Mouse (Mus musculus) hindbrain, embryonic 15.5 days (tissue): Measurements from ENCODE around the gene Disp1. TPM values are rescaled to one million over a fixed set of nuclear protein-coding genes. Genes with fewer than 3 reads are reported as not detected.

Experiments used
- ATAC-seq: fragments of 200-750 bp; cut with Nextera tagmentation; 2 replicates; pipeline ENCODE4 v1.8.0; 2017; ENCODE audit warnings: low read depth, moderate number of reproducible peaks, moderate TSS enrichment; ENCODE audit not compliant: low FRiP score
- H3K27ac ChIP-seq: fragments of 300-500 bp; sonication (generic); replicated peaks from 2 replicates; pipeline ENCODE4 v1.5.1; 2015; ENCODE audit warnings: mild to moderate bottlenecking, inconsistent platforms
- H3K27me3 ChIP-seq: fragments of 300-500 bp; sonication (generic); 2 replicates; pipeline ENCODE4 v1.6.1; 2015; ENCODE audit warnings: control low read depth, inconsistent platforms
- H3K36me3 ChIP-seq: fragments of 300-500 bp; sonication (generic); 2 replicates; pipeline ENCODE4 v1.6.1; 2015; ENCODE audit warnings: control low read depth, inconsistent platforms
- H3K4me1 ChIP-seq: fragments of 300-500 bp; sonication (generic); replicated peaks from 2 replicates; pipeline ENCODE4 v1.6.1; 2015; ENCODE audit warnings: control low read depth, inconsistent platforms
- H3K4me2 ChIP-seq: fragments of 300-500 bp; sonication (generic); 2 replicates; pipeline ENCODE4 v1.6.1; 2015; ENCODE audit warnings: moderate library complexity, mild to moderate bottlenecking, inconsistent platforms
- H3K4me3 ChIP-seq: fragments of 300-500 bp; sonication (generic); 2 replicates; pipeline ENCODE4 v1.5.1; 2015; ENCODE audit warnings: mild to moderate bottlenecking, inconsistent platforms
- H3K9ac ChIP-seq: fragments of 300-500 bp; sonication (generic); 2 replicates; pipeline ENCODE4 v1.6.1; 2015; ENCODE audit warnings: inconsistent platforms
- H3K9me3 ChIP-seq: fragments of 300-500 bp; sonication (generic); 2 replicates; pipeline ENCODE4 v1.6.1; 2016; ENCODE audit warnings: control low read depth, inconsistent platforms
- WGBS: fragments of 180-500 bp; shearing (Covaris S2); methylation state at CpG from one replicate; pipeline ENCODE4 v1.1.7; 2015; 5-methylcytosine and 5-hydroxymethylcytosine counted together
- polyA plus RNA-seq: library from polyadenylated mRNA; unstranded; fragments of >200 nt; fragmentation: Nextera tagmentation; extraction: Ambion mirVana; gene quantifications from 2 replicates; pipeline ENCODE4 v1.2.1, GENCODE M21; 2015

Disp1 gene
- polyA plus RNA-seq, 1 experiment from 2014 or later = 8.1 TPM

DNA sequence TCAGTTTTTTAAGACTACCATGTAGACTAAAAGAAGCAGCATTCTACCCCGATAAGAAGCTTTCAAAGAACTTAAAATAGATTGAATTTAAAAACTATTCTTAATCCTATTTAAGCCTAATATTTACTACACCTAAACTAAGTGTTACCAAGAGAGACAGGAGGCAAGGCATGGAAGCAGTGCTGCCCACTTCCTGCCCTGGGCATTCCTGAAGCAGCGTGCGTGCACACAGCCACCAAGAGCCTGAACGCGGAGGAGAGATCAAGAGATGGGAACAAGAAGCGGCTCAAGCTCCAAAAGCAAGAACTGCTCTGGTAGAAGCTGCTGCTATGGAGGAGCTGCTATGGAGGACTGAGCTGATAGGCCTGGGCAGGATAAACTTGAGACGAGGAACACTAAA lies 106.2 kb downstream of the Disp1 start:
- Histone ChIP-seq H3K27me3 (no peaks in the 10 kb centered on the region), H3K4me3 (no peak overlapping the region), H3K9ac (no peak overlapping the region), H3K4me1 (peaks cover 28% of the 10 kb centered on the region), H3K9me3 (no peaks in the 10 kb centered on the region), H3K36me3 (no peaks in the 10 kb centered on the region), H3K27ac (no peak overlapping the region), H3K4me2 (no peak overlapping the region)
- 87% methylated on average over 7 of the region's 7 CpGs for whole genome bisulfite sequencing
- no peak for ATAC-seq

DNA sequence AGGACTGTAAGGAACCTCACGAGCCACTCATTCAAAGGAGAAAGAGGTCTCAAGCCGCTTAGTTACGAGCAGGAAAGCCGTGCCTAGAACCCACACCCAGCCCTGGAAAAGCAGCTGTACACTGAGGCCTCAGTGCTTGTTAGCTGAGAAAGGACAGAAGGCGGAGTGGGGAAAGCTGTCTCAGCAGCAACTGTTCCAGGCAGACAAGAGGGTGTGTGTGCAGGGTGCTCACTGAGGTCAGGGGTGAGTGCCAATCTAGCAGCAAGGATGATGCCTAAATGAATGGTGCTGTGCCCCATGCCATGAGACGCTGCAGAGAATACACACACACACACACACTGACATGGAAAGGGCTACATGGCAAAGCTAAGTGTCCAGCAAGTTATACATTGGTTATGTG lies 106.8 kb downstream of the Disp1 start:
- Histone ChIP-seq H3K4me1 (peaks cover 28% of the 10 kb centered on the region), H3K36me3 (no peaks in the 10 kb centered on the region), H3K27me3 (no peaks in the 10 kb centered on the region), H3K9ac (no peak overlapping the region), H3K27ac (no peak overlapping the region), H3K9me3 (no peaks in the 10 kb centered on the region), H3K4me3 (no peak overlapping the region), H3K4me2 (no peak overlapping the region)
- WGBS = 54% methylated on average over 6 of the region's 6 CpGs
- no peak for ATAC-seq

GRCm38 (mm10) chr1:183113546-183113945 lies 107.8 kb downstream of the Disp1 start:
- Histone ChIP-seq H3K27ac (no peak overlapping the region), H3K4me1 (peaks cover 25% of the 10 kb centered on the region), H3K9me3 (no peaks in the 10 kb centered on the region), H3K27me3 (no peaks in the 10 kb centered on the region), H3K36me3 (no peaks in the 10 kb centered on the region), H3K9ac (no peak overlapping the region), H3K4me3 (no peak overlapping the region), H3K4me2 (no peak overlapping the region)
- 63% methylated on average over 9 of the region's 9 CpGs for WGBS
- ATAC-seq = no peak

DNA sequence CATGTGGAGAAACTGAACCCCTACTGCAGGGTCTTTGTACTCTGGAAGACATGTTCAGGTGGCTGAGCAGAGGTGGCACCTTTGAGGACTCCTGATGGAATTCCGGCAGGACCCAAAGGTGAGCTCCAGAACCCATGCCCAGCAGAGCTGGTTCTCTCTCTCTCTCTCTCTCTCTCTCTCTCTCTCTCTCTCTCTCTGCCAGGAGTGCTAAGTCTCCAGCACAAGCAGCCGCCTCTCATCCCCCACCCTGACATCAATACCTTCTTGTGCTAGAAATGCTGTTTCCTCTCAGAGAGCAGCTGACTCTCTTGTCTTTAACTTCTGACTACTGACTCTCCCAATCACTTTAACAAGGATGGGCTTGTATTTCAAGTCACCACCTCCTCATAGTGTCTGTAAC lies 113.8 kb downstream of the Disp1 start:
- Histone ChIP-seq H3K4me1 (no peaks in the 10 kb centered on the region), H3K9me3 (no peaks in the 10 kb centered on the region), H3K27me3 (no peaks in the 10 kb centered on the region), H3K36me3 (no peaks in the 10 kb centered on the region), H3K27ac (no peak overlapping the region), H3K9ac (no peak overlapping the region), H3K4me3 (no peak overlapping the region), H3K4me2 (no peak overlapping the region)
- no peak for ATAC-seq
- WGBS = 88% methylated on average over 2 of the region's 2 CpGs

- no peak for ATAC-seq
- no peaks in the 10 kb centered on the region for H3K36me3 ChIP-seq
- no peak overlapping the region for H3K4me2 ChIP-seq
- H3K9ac ChIP-seq = no peak overlapping the region
- no peaks in the 10 kb centered on the region for H3K9me3 ChIP-seq
- H3K4me3 ChIP-seq = no peak overlapping the region
- 93% methylated on average over 5 of the region's 5 CpGs for WGBS
- no peaks in the 10 kb centered on the region for H3K27me3 ChIP-seq
- no peak overlapping the region for H3K27ac ChIP-seq
- H3K4me1 ChIP-seq = no peaks in the 10 kb centered on the region
Measured at GRCm38 (mm10) chr1:183104696-183105095, 116.6 kb downstream of the Disp1 start.

- 83% methylated on average over 3 of the region's 3 CpGs for WGBS
- H3K36me3 ChIP-seq = peaks cover 3% of the 10 kb centered on the region; the same call in 1 of the 2 replicates
- no peak for ATAC-seq
Measured at GRCm38 (mm10) chr1:183102775-183103174, 118.5 kb downstream of the Disp1 start.

GRCm38 (mm10) chr1:183102153-183102552 lies 119.2 kb downstream of the Disp1 start:
- Histone ChIP-seq H3K4me1 (no peaks in the 10 kb centered on the region), H3K36me3 (peaks cover 3% of the 10 kb centered on the region; the same call in 1 of the 2 replicates), H3K4me3 (no peak overlapping the region), H3K9ac (no peak overlapping the region), H3K4me2 (no peak overlapping the region), H3K27ac (no peak overlapping the region), H3K9me3 (no peaks in the 10 kb centered on the region), H3K27me3 (no peaks in the 10 kb centered on the region)
- no peak for ATAC-seq
- WGBS = 72% methylated on average over 8 of the region's 8 CpGs

More at GRCm38 (mm10) chr1:183102775-183103174, 118.5 kb downstream of the Disp1 start:
- H3K4me1 ChIP-seq = no peaks in the 10 kb centered on the region
- no peaks in the 10 kb centered on the region for H3K9me3 ChIP-seq
- no peak overlapping the region for H3K4me2 ChIP-seq
- no peak overlapping the region for H3K27ac ChIP-seq
- no peak overlapping the region for H3K9ac ChIP-seq
- no peaks in the 10 kb centered on the region for H3K27me3 ChIP-seq
- no peak overlapping the region for H3K4me3 ChIP-seq

GRCm38 (mm10) chr1:183101371-183101770 lies 120.0 kb downstream of the Disp1 start:
- no peak for ATAC-seq
- WGBS = 84% methylated on average over 3 of the region's 3 CpGs
- Histone ChIP-seq H3K27ac (no peak overlapping the region), H3K4me3 (no peak overlapping the region), H3K27me3 (no peaks in the 10 kb centered on the region), H3K36me3 (peaks cover 3% of the 10 kb centered on the region; the same call in 1 of the 2 replicates), H3K9me3 (no peaks in the 10 kb centered on the region), H3K4me1 (no peaks in the 10 kb centered on the region), H3K9ac (no peak overlapping the region), H3K4me2 (no peak overlapping the region)

GRCm38 (mm10) chr1:183100245-183100644 lies 121.1 kb downstream of the Disp1 start:
- Histone ChIP-seq H3K4me3 (no peak overlapping the region), H3K9ac (no peak overlapping the region), H3K27me3 (no peaks in the 10 kb centered on the region), H3K4me2 (no peak overlapping the region), H3K9me3 (no peaks in the 10 kb centered on the region), H3K4me1 (peaks cover 9% of the 10 kb centered on the region; the same call in 1 of the 2 replicates), H3K27ac (no peak overlapping the region), H3K36me3 (peaks cover 3% of the 10 kb centered on the region; the same call in 1 of the 2 replicates)
- WGBS = 83% methylated on average over 5 of the region's 5 CpGs
- no peak for ATAC-seq

GRCm38 (mm10) chr1:183099686-183100085 lies 121.6 kb downstream of the Disp1 start:
- H3K9ac ChIP-seq = no peak overlapping the region
- H3K9me3 ChIP-seq = no peaks in the 10 kb centered on the region
- 95% methylated on average over 12 of the region's 12 CpGs for WGBS
- H3K4me1 ChIP-seq = peaks cover 10% of the 10 kb centered on the region; the same call in 1 of the 2 replicates
- no peak overlapping the region for H3K4me3 ChIP-seq
- peaks cover 3% of the 10 kb centered on the region; the same call in 1 of the 2 replicates for H3K36me3 ChIP-seq
- no peak overlapping the region for H3K4me2 ChIP-seq
- H3K27me3 ChIP-seq = no peaks in the 10 kb centered on the region
- ATAC-seq = no peak
- H3K27ac ChIP-seq = no peak overlapping the region

DNA sequence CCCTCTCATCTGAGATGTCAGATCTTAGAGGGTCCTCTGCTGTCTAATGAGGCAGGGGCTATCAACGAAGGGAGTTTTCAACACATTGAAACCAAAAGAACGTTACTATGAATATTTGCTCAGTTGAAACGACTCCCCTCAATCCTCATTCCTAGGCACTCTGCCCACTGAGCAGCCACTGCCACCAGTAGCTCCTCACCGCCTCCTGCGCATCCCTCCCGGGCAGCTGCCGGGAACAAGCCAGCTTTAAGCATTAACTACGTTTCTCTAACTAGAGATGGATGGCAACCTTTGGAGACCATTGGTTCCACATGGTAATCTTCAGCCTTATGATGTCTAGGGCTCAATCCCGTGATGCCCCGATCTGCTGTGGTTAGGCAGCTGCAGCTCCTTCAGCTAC lies 123.7 kb downstream of the Disp1 start:
- no peak for ATAC-seq
- Histone ChIP-seq H3K4me1 (peaks cover 10% of the 10 kb centered on the region; the same call in 1 of the 2 replicates), H3K36me3 (peaks cover 3% of the 10 kb centered on the region; the same call in 1 of the 2 replicates), H3K4me3 (no peak overlapping the region), H3K27me3 (no peaks in the 10 kb centered on the region), H3K4me2 (no peak overlapping the region), H3K27ac (no peak overlapping the region), H3K9me3 (no peaks in the 10 kb centered on the region), H3K9ac (no peak overlapping the region)
- WGBS = 88% methylated on average over 10 of the region's 10 CpGs

DNA sequence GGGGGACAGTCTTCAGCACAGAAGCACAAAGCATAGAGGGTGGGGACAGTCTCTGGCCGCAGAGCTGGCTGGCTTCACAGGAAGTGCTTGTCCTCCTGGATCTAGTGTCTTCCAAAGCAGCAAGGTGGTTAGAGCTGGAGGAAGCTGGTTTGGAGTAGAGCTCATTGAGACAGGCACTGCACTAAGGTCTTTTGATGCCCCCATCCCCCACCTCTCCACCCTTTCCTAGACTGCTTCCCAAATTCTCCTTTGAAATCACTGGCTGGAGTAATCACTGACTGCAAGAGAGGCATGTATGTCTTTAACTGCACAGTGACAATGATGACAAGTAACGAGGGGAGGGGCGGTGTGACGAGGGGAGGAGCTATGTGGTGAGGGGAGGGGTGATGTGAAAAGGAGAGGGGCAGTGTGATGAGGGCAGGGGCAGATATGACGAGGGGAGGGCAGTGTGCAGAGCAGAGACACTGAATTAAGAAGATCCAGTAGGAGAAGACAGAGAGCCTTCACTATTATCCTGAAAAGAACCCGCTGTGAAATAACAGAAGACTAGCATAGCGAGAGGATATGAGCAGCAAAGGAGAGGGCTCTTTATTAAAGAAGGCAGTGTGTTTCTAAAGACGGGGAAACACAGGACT lies 125.8 kb downstream of the Disp1 start:
- no peaks in the 10 kb centered on the region for H3K9me3 ChIP-seq
- H3K9ac ChIP-seq = no peak overlapping the region
- ATAC-seq = no peak
- H3K36me3 ChIP-seq = peaks cover 3% of the 10 kb centered on the region; the same call in 1 of the 2 replicates
- H3K27ac ChIP-seq = no peak overlapping the region
- H3K4me1 ChIP-seq = peaks cover 10% of the 10 kb centered on the region; the same call in 1 of the 2 replicates
- H3K27me3 ChIP-seq = no peaks in the 10 kb centered on the region
- 52% methylated on average over 8 of the region's 8 CpGs for WGBS
- H3K4me3 ChIP-seq = no peak overlapping the region
- H3K4me2 ChIP-seq = no peak overlapping the region

GRCm38 (mm10) chr1:183092296-183092695 lies 129.0 kb downstream of the Disp1 start:
- no peak overlapping the region for H3K27ac ChIP-seq
- no peak overlapping the region for H3K9ac ChIP-seq
- no peak overlapping the region for H3K4me2 ChIP-seq
- H3K4me1 ChIP-seq = peaks cover 10% of the 10 kb centered on the region; the same call in 1 of the 2 replicates
- no peak for ATAC-seq
- H3K27me3 ChIP-seq = no peaks in the 10 kb centered on the region
- 86% methylated on average over 4 of the region's 4 CpGs for WGBS
- peaks cover 8% of the 10 kb centered on the region; the same call in 1 of the 2 replicates for H3K9me3 ChIP-seq
- H3K36me3 ChIP-seq = peaks cover 23% of the 10 kb centered on the region
- H3K4me3 ChIP-seq = no peak overlapping the region
